Mouse (Mus musculus) liver, adult 2 months (tissue): ENCODE measurements around the gene Arpin.

Experiments used
- CTCF ChIP-seq: fragments of 200-500 bp; IDR thresholded peaks from 2 replicates; pipeline ENCODE4 v1.5.1; 2011; ENCODE audit warnings: low read depth, low read length, control low read depth
- POLR2A ChIP-seq: fragments of 200-500 bp; IDR thresholded peaks from 2 replicates; pipeline ENCODE4 v1.6.1; 2011; ENCODE audit warnings: low read length, control low read depth; ENCODE audit not compliant: insufficient read depth; ENCODE audit errors: extremely low read depth

DNA sequence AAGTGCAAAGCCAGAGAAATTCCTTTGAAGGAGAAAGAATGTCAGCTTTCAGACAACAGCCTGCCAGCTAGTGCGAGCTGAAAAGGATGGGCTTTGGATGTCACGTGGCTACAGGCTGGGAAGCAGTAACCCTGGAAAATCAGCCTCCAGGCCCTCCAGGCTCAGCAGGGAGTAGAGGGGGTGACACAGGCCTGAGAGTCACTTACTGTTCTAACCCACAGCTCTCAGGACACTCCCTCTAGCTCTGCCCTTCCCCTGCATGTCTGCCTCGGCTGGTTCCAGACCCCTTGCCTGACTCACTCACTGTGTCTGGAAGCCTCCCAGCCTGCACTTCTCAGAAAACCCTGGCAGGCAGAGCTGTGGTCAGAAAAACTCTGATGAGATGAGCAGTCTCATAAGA, 54.2 kb downstream of the Arpin start:
- TF ChIP-seq CTCF (no peak), POLR2A (no peak)
